Mouse (Mus musculus) embryo, embryonic 10 days (tissue): ENCODE results near the gene E130311K13Rik.

ENCODE experiments used
- DNase-seq: peaks from one replicate; pipeline ENCODE4 v3.0.0-alpha.2; 2015; ENCODE audit warnings: low spot score

E130311K13Rik gene

GRCm38 (mm10) chr3:63928878-63929859, at the start of gene E130311K13Rik:
TSS of gene E130311K13Rik (minus strand) at chr3:63929472.
- DNase-seq = peak; percentile 87

- DNase-seq = no peak
Observed at GRCm38 (mm10) chr3:63977895-63978294, 48.6 kb upstream of the E130311K13Rik start.

GRCm38 (mm10) chr3:63975955-63976908, 47.0 kb upstream of the E130311K13Rik start, which contains the start of gene Gmps:
TSS of gene Gmps (plus strand) at chr3:63976106.
- peak; percentile 92 for DNase-seq

GRCm38 (mm10) chr3:63965929-63966328, 36.7 kb upstream of the E130311K13Rik start:
- DNase-seq = no peak

GRCm38 (mm10) chr3:63964922-63965249, 35.6 kb upstream of the E130311K13Rik start:
- DNase-seq = no peak

GRCm38 (mm10) chr3:63964100-63964921, 35.0 kb upstream of the E130311K13Rik start, which contains the start of gene Slc33a1:
TSS of gene Slc33a1 (minus strand) at chr3:63964768.
- DNase-seq = peak; percentile 100

GRCm38 (mm10) chr3:63963421-63964099, 34.3 kb upstream of the E130311K13Rik start:
- DNase-seq = peak; percentile 18

- DNase-seq = no peak
Observed at GRCm38 (mm10) chr3:63949837-63950236, 20.6 kb upstream of the E130311K13Rik start.

- DNase-seq = no peak
Observed at GRCm38 (mm10) chr3:63941204-63941850, 12.1 kb upstream of the E130311K13Rik start.

- no peak for DNase-seq
Observed at GRCm38 (mm10) chr3:63938928-63939327, 9.7 kb upstream of the E130311K13Rik start.

GRCm38 (mm10) chr3:63919634-63920033, 9.6 kb downstream of the E130311K13Rik start:
- DNase-seq = peak; percentile 46

- no peak for DNase-seq
Observed at GRCm38 (mm10) chr3:63910301-63910700, 19.0 kb downstream of the E130311K13Rik start.

GRCm38 (mm10) chr3:63905241-63905640, 24.0 kb downstream of the E130311K13Rik start:
- peak; percentile 32 for DNase-seq

GRCm38 (mm10) chr3:63904157-63904556, 25.1 kb downstream of the E130311K13Rik start:
- no peak for DNase-seq

GRCm38 (mm10) chr3:63900021-63900571, 29.2 kb downstream of the E130311K13Rik start:
- peak; percentile 86 for DNase-seq

- peak; percentile 92 for DNase-seq
Observed at GRCm38 (mm10) chr3:63899309-63899695, 30.0 kb downstream of the E130311K13Rik start, which contains the start of gene Plch1. TSS of gene Plch1 (minus strand) at chr3:63899472.

GRCm38 (mm10) chr3:63898581-63899308, 30.5 kb downstream of the E130311K13Rik start:
- DNase-seq = peak; percentile 95

GRCm38 (mm10) chr3:63897177-63897576, 32.1 kb downstream of the E130311K13Rik start:
- DNase-seq = peak; percentile 53

GRCm38 (mm10) chr3:63896303-63896702, 33.0 kb downstream of the E130311K13Rik start:
- no peak for DNase-seq
